In genomic region chr7:25180512-25180911, GRCm38 (mm10) we compare ENCODE assay signal across 10 mouse cellular contexts. TPM values are rescaled to one million over a fixed set of nuclear protein-coding genes. Genes with fewer than 3 reads are reported as not detected.
DNase-seq lines count a peak whose midpoint lies in the region; ATAC-seq and TF ChIP-seq lines count a peak whose summit lies in the region.
"Had no signal": no experiment of that assay in that cellular context is flagged by ENCODE, and none has a peak within 500 bp of the region (broad histone marks: within the 10 kb centered on the region; RNA-seq: fewer than 3 reads in every experiment).

No protein-coding gene starts in this region.

- TF ChIP-seq CTCF in CH12.LX (conservative IDR thresholded peaks at IDR 0.05 in 1 of 2, IDR thresholded peaks at IDR 0.05 in 1 of 2; ENCODE audit: low read depth in 2 of 2, low read length in 2 of 2), result no peak

- TF ChIP-seq POLR2A in CH12.LX (IDR thresholded peaks at IDR 0.05; ENCODE audit: low read depth, low read length), result no peak

- peaks cover 61% of the 10 kb centered on the region for H3K27me3 ChIP-seq in CH12.LX (replicated peaks)
- H3K27me3 ChIP-seq in embryonic facial prominence, embryonic 10.5 days (replicated peaks; ENCODE audit: low read depth, poor library complexity, severe bottlenecking), result peaks cover 100% of the 10 kb centered on the region
- H3K27me3 ChIP-seq in hindbrain, embryonic 14.5 days (ENCODE audit: control insufficient read depth, insufficient read depth, low read length), result peaks cover 14% of the 10 kb centered on the region; the same call in 1 of the 2 replicates
- H3K27me3 ChIP-seq in midbrain, embryonic 13.5 days, result peaks cover 46% of the 10 kb centered on the region

- peak overlapping the region; percentile 15 for H3K9ac ChIP-seq in CH12.LX (ENCODE audit: insufficient read depth, low read depth)
- H3K9ac ChIP-seq in hindbrain, embryonic 14.5 days, result peak overlapping the region; percentile 80
- peak overlapping the region; percentile 97 for H3K9ac ChIP-seq in midbrain, embryonic 13.5 days (replicated peaks)

- peaks cover 7 to 37% of the 10 kb centered on the region in 2 experiments; a peak in 3 of 4 replicates for H3K4me1 ChIP-seq in CH12.LX (ENCODE audit: control insufficient read depth in 1 of 2, insufficient read depth in 2 of 2)
- H3K4me1 ChIP-seq in embryonic facial prominence, embryonic 10.5 days, result peaks cover 42% of the 10 kb centered on the region
- H3K4me1 ChIP-seq in hindbrain, embryonic 14.5 days (replicated peaks; ENCODE audit: control insufficient read depth, insufficient read depth, low read length), result peaks cover 43% of the 10 kb centered on the region
- peaks cover 52% of the 10 kb centered on the region for H3K4me1 ChIP-seq in midbrain, embryonic 13.5 days (replicated peaks)

- dilution Hi-C loops in CH12.LX (cut with MboI; ENCODE audit: extremely low pct_ligation_motif_present, extremely low pct_unique_long_range_greater_than_20kb, low sequenced_read_pairs), result no loop called here

- H3K79me2 ChIP-seq in CH12.LX (replicated peaks; ENCODE audit: control insufficient read depth, extremely low read depth, insufficient read depth, poor library complexity, severe bottlenecking), result no peaks in the 10 kb centered on the region

- peak overlapping the region in 2 of 3 experiments; percentile 23 to 60 for H3K4me3 ChIP-seq in CH12.LX (replicated peaks in 1 of 3; ENCODE audit: low read depth in 2 of 3, low read length in 2 of 3, poor library complexity in 1 of 3)
- H3K4me3 ChIP-seq in embryonic facial prominence, embryonic 10.5 days, result peak overlapping the region; percentile 69
- H3K4me3 ChIP-seq in hindbrain, embryonic 14.5 days (replicated peaks; ENCODE audit: low read length), result peak overlapping the region; percentile 49
- peak overlapping the region; percentile 72 for H3K4me3 ChIP-seq in midbrain, embryonic 13.5 days (replicated peaks)

- no peaks in the 10 kb centered on the region for H3K9me3 ChIP-seq in CH12.LX (replicated peaks; ENCODE audit: low read length)
- no peaks in the 10 kb centered on the region for H3K9me3 ChIP-seq in embryonic facial prominence, embryonic 10.5 days
- no peaks in the 10 kb centered on the region for H3K9me3 ChIP-seq in hindbrain, embryonic 14.5 days (ENCODE audit: control insufficient read depth, low read length)
- H3K9me3 ChIP-seq in midbrain, embryonic 13.5 days, result no peaks in the 10 kb centered on the region

- H3K27ac ChIP-seq in CH12.LX (ENCODE audit: insufficient read depth, low read depth), result no peak overlapping the region
- H3K27ac ChIP-seq in embryonic facial prominence, embryonic 10.5 days (replicated peaks), result no peak overlapping the region
- peak overlapping the region; percentile 94 for H3K27ac ChIP-seq in hindbrain, embryonic 14.5 days
- H3K27ac ChIP-seq in midbrain, embryonic 13.5 days, result peak overlapping the region; percentile 99

- intact Hi-C loops in gastrocnemius, postnatal 36 days (cut with DNase I), result no loop called here

- no peak for DNase-seq in CH12.LX (ENCODE audit: extremely low read depth)
- no peak for DNase-seq in embryonic facial prominence, embryonic 10.5 days (ENCODE audit: low spot score)
- no peak for DNase-seq in hindbrain, embryonic 14.5 days (ENCODE audit: low spot score)
- no peak for DNase-seq in lung, postnatal 14 days
- no peak for DNase-seq in kidney, adult 18-20 months
- no peak for DNase-seq in gastrocnemius, postnatal 36 days
- DNase-seq: kidney, adult 11 months; layer of hippocampus, postnatal 36 days; thymus, postnatal 4 days had no signal

- no peaks in the 10 kb centered on the region for H3K36me3 ChIP-seq in CH12.LX (replicated peaks in 1 of 2; ENCODE audit: control insufficient read depth in 1 of 2, insufficient read depth in 1 of 2, low read length in 1 of 2)
- H3K36me3 ChIP-seq in embryonic facial prominence, embryonic 10.5 days (replicated peaks), result no peaks in the 10 kb centered on the region
- H3K36me3 ChIP-seq in hindbrain, embryonic 14.5 days (replicated peaks; ENCODE audit: control insufficient read depth, insufficient read depth), result no peaks in the 10 kb centered on the region
- no peaks in the 10 kb centered on the region for H3K36me3 ChIP-seq in midbrain, embryonic 13.5 days

- in situ Hi-C loops in CH12.LX (cut with MboI; ENCODE audit: low pct_ligation_motif_present, low pct_unique_long_range_greater_than_20kb, low sequenced_read_pairs), result loop anchor here (5.0 to 10.0 kb wide), 2 partner anchors 48 to 94 kb away; no protein-coding TSS in a partner anchor

- 4% methylated on average over 6 of the region's 6 CpGs for WGBS in embryonic facial prominence, embryonic 10.5 days
- WGBS in hindbrain, embryonic 14.5 days, result 2% methylated on average over 6 of the region's 6 CpGs
- WGBS in midbrain, embryonic 13.5 days, result 3% methylated on average over 6 of the region's 6 CpGs

- peak overlapping the region; percentile 88 for H3K4me2 ChIP-seq in CH12.LX (ENCODE audit: insufficient read depth, low read depth, poor library complexity, severe bottlenecking)
- H3K4me2 ChIP-seq in hindbrain, embryonic 14.5 days (replicated peaks), result peak overlapping the region; percentile 76
- H3K4me2 ChIP-seq in midbrain, embryonic 13.5 days (replicated peaks), result peak overlapping the region; percentile 83

- ATAC-seq in hindbrain, embryonic 14.5 days (ENCODE audit: low FRiP score), result no peak
- no peak for ATAC-seq in midbrain, embryonic 13.5 days

- no peak for TF ChIP-seq RAD21 in CH12.LX (IDR thresholded peaks at IDR 0.05; ENCODE audit: low read depth, low read length)

- TF ChIP-seq EP300 in CH12.LX (IDR thresholded peaks at IDR 0.05; ENCODE audit: low read length), result no peak

TF ChIP-seq in CH12.LX, 34 proteins besides CTCF, POLR2A, EP300 and RAD21:
- TF ChIP-seq NRF1 (IDR thresholded peaks at IDR 0.05; ENCODE audit: low read depth, low read length), result no peak
- TF ChIP-seq HCFC1 (IDR thresholded peaks at IDR 0.05; ENCODE audit: low read depth, low read length), result no peak
- TF ChIP-seq CHD1 (IDR thresholded peaks at IDR 0.05; ENCODE audit: low read depth, low read length), result no peak
- TF ChIP-seq UBTF (IDR thresholded peaks at IDR 0.05; ENCODE audit: low read depth, low read length), result no peak
- TF ChIP-seq SMC3 (IDR thresholded peaks at IDR 0.05; ENCODE audit: low read depth, low read length), result no peak

RNA-seq across cellular contexts. Expression of gene Pou2f2, which starts 1.0 kb away (rescaled TPM):
- total RNA-seq in CH12.LX (2012; rRNA removed), result 28.2 and 46.1 TPM in 2 replicates
- total RNA-seq in CH12.LX (2014; rRNA removed), result 7.3 and 8.9 TPM in 2 replicates
- polyA plus RNA-seq in CH12.LX (2012; ENCODE audit: insufficient read length, low read depth), result 72.1 and 102 TPM in 2 replicates
- polyA plus RNA-seq in embryonic facial prominence, embryonic 10.5 days (2016; fragmentation: Nextera tagmentation; extraction: Ambion mirVana), result 4.9 and 6.2 TPM in 2 replicates
- polyA plus RNA-seq in hindbrain, embryonic 14.5 days (2014; fragmentation: Nextera tagmentation; extraction: Ambion mirVana), result 31.8 and 32.5 TPM in 2 replicates
- polyA plus RNA-seq in midbrain, embryonic 13.5 days (2015; fragmentation: Nextera tagmentation; extraction: Ambion mirVana), result 56.2 and 62.0 TPM in 2 replicates
- total RNA-seq in gastrocnemius, postnatal 36 days (2021), result under 1 TPM; 0.10 to 0.72 TPM

RNA-seq across cellular contexts. Expression of gene Dedd2, which starts 39.9 kb away (rescaled TPM):
- total RNA-seq in CH12.LX (2012; rRNA removed) (11.7 and 12.1 TPM in 2 replicates), CH12.LX (2014; rRNA removed) (10.7 and 13.9 TPM in 2 replicates)
- 10.2 and 10.6 TPM in 2 replicates for polyA plus RNA-seq in CH12.LX (2012; ENCODE audit: insufficient read length, low read depth)
- 11.3 and 12.0 TPM in 2 replicates for polyA plus RNA-seq in embryonic facial prominence, embryonic 10.5 days (2016; fragmentation: Nextera tagmentation; extraction: Ambion mirVana)
- polyA plus RNA-seq in hindbrain, embryonic 14.5 days (2014; fragmentation: Nextera tagmentation; extraction: Ambion mirVana), result 13.8 and 14.9 TPM in 2 replicates
- 12.5 and 13.3 TPM in 2 replicates for polyA plus RNA-seq in midbrain, embryonic 13.5 days (2015; fragmentation: Nextera tagmentation; extraction: Ambion mirVana)
- 10 to 100 TPM in 1 of 2 experiments, 1 to 10 TPM in 1; 8.4 to 10.7 TPM for total RNA-seq in gastrocnemius, postnatal 36 days (2021)

RNA-seq across cellular contexts. Expression of gene Zfp526, which starts 40.7 kb away (rescaled TPM):
- total RNA-seq in CH12.LX (2012; rRNA removed), result 6.5 and 7.4 TPM in 2 replicates
- 2.0 and 2.2 TPM in 2 replicates for total RNA-seq in CH12.LX (2014; rRNA removed)
- 6.5 and 7.0 TPM in 2 replicates for polyA plus RNA-seq in CH12.LX (2012; ENCODE audit: insufficient read length, low read depth)
- 2.7 and 3.3 TPM in 2 replicates for polyA plus RNA-seq in embryonic facial prominence, embryonic 10.5 days (2016; fragmentation: Nextera tagmentation; extraction: Ambion mirVana)
- polyA plus RNA-seq in hindbrain, embryonic 14.5 days (2014; fragmentation: Nextera tagmentation; extraction: Ambion mirVana), result 2.4 and 2.5 TPM in 2 replicates
- polyA plus RNA-seq in midbrain, embryonic 13.5 days (2015; fragmentation: Nextera tagmentation; extraction: Ambion mirVana), result 2.2 and 2.6 TPM in 2 replicates
- total RNA-seq in gastrocnemius, postnatal 36 days (2021), result 1 to 10 TPM; 4.1 to 5.5 TPM

RNA-seq across cellular contexts. Expression of gene Gsk3a, which starts 57.1 kb away (rescaled TPM):
- total RNA-seq in CH12.LX (2012; rRNA removed) (47.5 and 55.1 TPM in 2 replicates), CH12.LX (2014; rRNA removed) (44.1 and 45.8 TPM in 2 replicates)
- polyA plus RNA-seq in CH12.LX (2012; ENCODE audit: insufficient read length, low read depth), result 72.2 and 76.1 TPM in 2 replicates
- polyA plus RNA-seq in embryonic facial prominence, embryonic 10.5 days (2016; fragmentation: Nextera tagmentation; extraction: Ambion mirVana), result 10.6 and 10.7 TPM in 2 replicates
- polyA plus RNA-seq in hindbrain, embryonic 14.5 days (2014; fragmentation: Nextera tagmentation; extraction: Ambion mirVana), result 23.4 and 24.1 TPM in 2 replicates
- 13.7 and 15.9 TPM in 2 replicates for polyA plus RNA-seq in midbrain, embryonic 13.5 days (2015; fragmentation: Nextera tagmentation; extraction: Ambion mirVana)
- 10 to 100 TPM; 64.0 to 69.6 TPM for total RNA-seq in gastrocnemius, postnatal 36 days (2021)

Comparison
In these comparisons a context has a peak if more than half of its experiments do, and no peak if none do; other contexts are left out.
1. H3K27ac ChIP-seq: peak in hindbrain, embryonic 14.5 days (single experiment) and midbrain, embryonic 13.5 days (single experiment); none in CH12.LX (single experiment) and embryonic facial prominence, embryonic 10.5 days (single experiment).
2. H3K9ac ChIP-seq: peak in every context shown above with its lines; median percentile 97 in midbrain, embryonic 13.5 days; 80 in hindbrain, embryonic 14.5 days; 15 in CH12.LX.
3. Peak in every context shown above with its lines, with median percentiles within 50 percentile points of each other: H3K4me2 ChIP-seq and H3K4me3 ChIP-seq.